Mouse (Mus musculus) cerebellum, adult 11 months (tissue): ENCODE measurements around the gene Cd302.

Source experiments
- DNase-seq: peaks from one replicate; pipeline ENCODE4 v3.0.0; 2022

Gene Cd302

GRCm38 (mm10) chr2:60284467-60284821 is at the start of gene Cd302:
Cd302 (minus strand) TSS chr2:60284488.
- DNase-seq: no peak

- DNase-seq: no peak
Observed at GRCm38 (mm10) chr2:60328641-60329040, 44.4 kb upstream of the Cd302 start.

GRCm38 (mm10) chr2:60327581-60327980 is 43.3 kb upstream of the Cd302 start:
- DNase-seq: no peak

GRCm38 (mm10) chr2:60326948-60327347 is 42.7 kb upstream of the Cd302 start:
- no peak for DNase-seq

GRCm38 (mm10) chr2:60323411-60323810 is 39.1 kb upstream of the Cd302 start:
- DNase-seq: no peak

GRCm38 (mm10) chr2:60322031-60322726 is 37.9 kb upstream of the Cd302 start:
- no peak for DNase-seq

GRCm38 (mm10) chr2:60303796-60304195 is 19.5 kb upstream of the Cd302 start:
- no peak for DNase-seq

GRCm38 (mm10) chr2:60299323-60299722 is 15.0 kb upstream of the Cd302 start:
- DNase-seq: no peak

- no peak for DNase-seq
Observed at GRCm38 (mm10) chr2:60298266-60298665, 14.0 kb upstream of the Cd302 start.

- no peak for DNase-seq
Observed at GRCm38 (mm10) chr2:60291381-60291780, 7.1 kb upstream of the Cd302 start.

GRCm38 (mm10) chr2:60289451-60289850 is 5.2 kb upstream of the Cd302 start:
- DNase-seq: no peak

- DNase-seq: no peak
Observed at GRCm38 (mm10) chr2:60288606-60289005, 4.3 kb upstream of the Cd302 start.

- no peak for DNase-seq
Observed at GRCm38 (mm10) chr2:60285107-60285617, 874 bp upstream of the Cd302 start.

GRCm38 (mm10) chr2:60283751-60284466 is 379 bp downstream of the Cd302 start:
- peak; percentile 16 for DNase-seq

GRCm38 (mm10) chr2:60283208-60283750 is 1.0 kb downstream of the Cd302 start:
- DNase-seq: no peak

GRCm38 (mm10) chr2:60282625-60283024 is 1.7 kb downstream of the Cd302 start:
- DNase-seq: no peak

GRCm38 (mm10) chr2:60278627-60279026 is 5.7 kb downstream of the Cd302 start:
- no peak for DNase-seq

- DNase-seq: no peak
Observed at GRCm38 (mm10) chr2:60269856-60270479, 14.3 kb downstream of the Cd302 start.

- no peak for DNase-seq
Observed at GRCm38 (mm10) chr2:60267567-60267966, 16.7 kb downstream of the Cd302 start.

- DNase-seq: no peak
Observed at GRCm38 (mm10) chr2:60260621-60261350, 23.5 kb downstream of the Cd302 start.

- no peak for DNase-seq
Observed at GRCm38 (mm10) chr2:60259186-60259585, 25.1 kb downstream of the Cd302 start.

- DNase-seq: no peak
Observed at GRCm38 (mm10) chr2:60256751-60257150, 27.5 kb downstream of the Cd302 start.

- DNase-seq: no peak
Observed at GRCm38 (mm10) chr2:60253506-60253905, 30.8 kb downstream of the Cd302 start.
